Mouse (Mus musculus): ENCODE results near the gene Nat8f5.
"Not testable (repeated sequence)": the region's sequence is repeated elsewhere in the genome, so short reads cannot be mapped to it uniquely, and the experiment has no call there.

- not testable (repeated sequence) for TF ChIP-seq EP300, CTCF (IDR thresholded peaks at IDR 0.05; ENCODE audit: low read depth)
Observed at GRCm38 (mm10) chr6:85810514-85810913, 10.3 kb downstream of the Nat8f5 start.
